Mouse (Mus musculus) MEL (cell line): ENCODE measurements around the gene 4930432M17Rik.

Experiments
- GATA1 ChIP-seq: IDR thresholded peaks from 2 replicates; pipeline ENCODE4 v1.6.1; 2011; ENCODE audit warnings: low read depth, low read length, improper control_type of control experiment
- POLR2AphosphoS5 ChIP-seq: IDR thresholded peaks from 2 replicates; pipeline ENCODE4 v1.6.1; 2012; ENCODE audit warnings: low read depth, borderline replicate concordance, mild to moderate bottlenecking, inconsistent platforms, low read length, moderate library complexity, mixed read lengths

- TF ChIP-seq POLR2AphosphoS5, result no peak
- TF ChIP-seq GATA1, result no peak
Observed at GRCm38 (mm10) chr3:121700364-121700952, 29.9 kb downstream of the 4930432M17Rik start.
